Mouse (Mus musculus) 416B (cell line): ENCODE results near the gene Il16.
A peak's percentile ranks its signal among the peaks of the same experiment; 100 is the strongest.
"Not testable (repeated sequence)": the region's sequence is repeated elsewhere in the genome, so short reads cannot be mapped to it uniquely, and the experiment has no call there.

Experiments
- DNase-seq: peaks from one replicate; pipeline ENCODE4 v3.0.0; 2011; ENCODE audit warnings: low read depth

The Il16 gene

DNA sequence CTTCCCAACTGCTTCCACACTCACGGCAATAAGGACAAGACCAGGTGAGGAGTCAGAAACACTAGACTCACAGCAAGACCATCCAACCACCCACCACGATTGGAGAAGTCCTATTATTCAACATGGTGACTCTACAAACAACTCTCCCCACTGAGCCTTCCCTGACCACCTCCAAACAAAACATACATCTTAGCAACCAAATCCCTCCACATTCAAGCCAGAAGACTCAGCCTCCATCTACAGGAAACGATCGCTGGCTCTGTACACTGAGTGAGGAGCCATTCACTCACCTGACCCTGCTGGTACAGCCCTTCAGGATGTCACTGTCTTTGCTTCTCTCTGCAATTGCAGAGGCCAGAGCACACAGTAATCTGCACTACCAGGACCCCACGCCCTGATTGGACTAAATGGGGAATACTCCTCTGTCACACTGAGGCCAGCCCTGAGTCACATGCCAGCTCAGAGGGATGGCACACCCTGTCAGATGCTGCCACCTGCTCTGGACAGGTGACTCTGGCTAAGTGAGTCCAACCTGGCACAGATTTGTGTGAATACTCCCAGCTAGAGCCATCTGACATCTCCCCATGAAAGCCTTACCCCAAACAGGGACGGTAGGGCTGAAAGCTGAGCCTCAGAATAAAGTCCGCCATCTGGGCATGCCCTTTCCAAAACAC is 10.3 kb downstream of the Il16 start:
- no peak for DNase-seq

DNA sequence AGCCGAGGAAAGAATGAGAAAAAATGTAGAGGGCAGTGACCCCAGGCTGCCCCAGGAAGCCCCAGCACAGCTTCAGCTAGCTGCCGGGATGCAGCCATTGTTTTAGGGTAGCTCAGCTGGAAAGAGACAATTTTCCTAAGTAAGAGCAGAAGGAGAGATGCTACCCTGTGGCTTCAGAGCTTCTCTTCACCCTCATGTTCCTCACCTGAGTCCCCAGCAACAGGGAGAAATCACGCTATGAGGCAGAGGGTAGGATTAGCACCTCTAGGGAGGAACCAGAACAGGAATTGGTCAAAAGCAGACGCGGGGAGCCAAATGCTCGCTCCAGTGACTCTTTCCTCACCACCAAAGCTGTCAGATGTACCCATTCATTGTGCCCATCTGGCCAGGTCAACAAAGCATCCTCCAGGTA is 10.8 kb downstream of the Il16 start:
- DNase-seq: no peak

GRCm38 (mm10) chr7:83734246-83734645 is 11.3 kb downstream of the Il16 start:
- no peak for DNase-seq

GRCm38 (mm10) chr7:83732781-83733180 is 12.7 kb downstream of the Il16 start:
- no peak for DNase-seq

- no peak for DNase-seq
Observed at GRCm38 (mm10) chr7:83731961-83732666, 13.4 kb downstream of the Il16 start.

DNA sequence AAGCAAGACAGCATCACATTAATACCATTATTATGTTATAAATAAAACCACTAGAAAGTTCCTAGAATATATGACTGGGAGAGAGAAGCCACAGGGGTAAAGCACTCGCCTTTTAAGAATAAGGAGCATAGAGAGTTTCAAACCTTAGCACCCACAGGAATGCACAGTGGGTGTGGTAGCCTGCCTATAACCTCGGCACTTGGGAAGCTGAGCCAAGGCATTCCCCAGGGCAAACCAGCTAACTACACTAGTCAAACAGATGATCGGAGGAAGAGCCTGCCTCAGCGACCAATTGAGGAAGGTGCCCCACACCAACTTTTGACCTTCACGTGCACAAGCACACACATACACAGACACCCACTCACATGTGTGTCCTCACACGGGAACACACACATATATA is 14.2 kb downstream of the Il16 start:
- no peak for DNase-seq

DNA sequence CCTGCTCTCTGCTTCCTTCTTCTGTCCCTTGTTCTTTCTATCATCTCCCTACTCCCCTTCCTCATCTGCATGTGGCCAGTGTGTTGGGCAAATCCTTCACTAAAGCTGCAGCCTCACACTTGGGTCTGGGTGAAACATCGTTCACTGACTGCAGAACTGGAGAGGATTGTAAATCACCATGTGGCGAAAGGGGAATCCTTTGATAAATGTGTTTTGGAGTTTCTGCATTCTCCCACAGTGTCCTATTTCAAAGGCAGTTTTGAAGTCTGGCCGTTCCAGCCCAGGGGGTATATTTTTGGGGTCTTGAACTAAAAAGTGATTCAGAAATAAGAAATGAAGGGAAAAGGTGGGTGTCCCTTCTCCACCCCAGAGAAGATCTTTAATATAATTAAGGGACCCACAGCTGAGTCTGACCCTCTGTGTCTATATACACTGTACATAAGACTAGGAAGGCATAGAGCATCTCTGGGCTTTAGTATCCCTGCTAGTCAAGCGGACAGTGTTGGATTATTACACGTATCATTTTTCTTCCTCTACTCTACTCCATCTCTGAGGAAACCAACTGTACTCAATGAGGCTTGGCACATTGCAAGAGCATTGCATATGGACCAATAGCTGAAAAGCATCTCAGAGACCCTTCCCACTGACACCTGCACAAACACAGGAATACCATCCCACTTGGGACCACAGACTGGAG is 18.4 kb downstream of the Il16 start:
- no peak for DNase-seq

- no peak for DNase-seq
Observed at GRCm38 (mm10) chr7:83725801-83726200, 19.7 kb downstream of the Il16 start.

- no peak for DNase-seq
Observed at GRCm38 (mm10) chr7:83724541-83724940, 21.0 kb downstream of the Il16 start.

DNA sequence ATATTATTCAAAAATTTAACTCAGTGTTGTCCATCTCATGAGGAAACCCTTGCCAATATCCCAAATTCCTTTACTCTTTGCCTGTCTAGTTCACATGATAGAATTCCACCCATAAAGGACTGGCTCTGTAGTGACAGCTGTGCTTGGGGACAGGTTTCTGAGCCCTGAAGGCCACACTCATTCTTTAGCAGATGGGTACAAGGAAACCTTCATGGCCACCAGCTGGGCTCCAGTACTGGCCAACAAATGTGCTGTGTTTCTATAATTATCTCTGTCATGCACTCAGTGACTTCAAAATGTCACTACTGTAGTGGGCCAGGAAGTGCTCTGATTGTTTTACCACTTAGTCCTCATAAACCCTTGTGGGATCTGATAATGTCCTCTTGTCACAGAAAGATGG is 21.6 kb downstream of the Il16 start:
- no peak for DNase-seq

DNA sequence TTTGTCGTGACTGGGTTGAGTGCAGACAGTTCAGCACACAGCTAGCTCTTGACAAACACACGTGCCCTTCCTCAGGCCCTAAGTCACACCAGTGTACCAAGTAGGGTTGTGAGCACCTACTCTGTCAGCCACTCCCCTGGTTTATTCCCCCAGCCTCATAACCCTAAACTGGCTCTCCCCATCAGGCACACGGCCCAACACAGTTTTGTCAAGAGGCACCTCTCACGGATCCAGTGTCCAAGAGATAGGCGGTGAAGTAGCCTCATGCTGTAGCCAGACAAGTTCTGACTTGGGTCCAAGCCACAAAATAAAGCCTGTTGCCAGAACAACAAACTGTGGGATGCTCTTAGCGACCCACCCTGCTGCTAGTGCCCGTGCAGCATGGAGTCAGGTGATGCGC is 22.3 kb downstream of the Il16 start:
- DNase-seq: no peak

DNA sequence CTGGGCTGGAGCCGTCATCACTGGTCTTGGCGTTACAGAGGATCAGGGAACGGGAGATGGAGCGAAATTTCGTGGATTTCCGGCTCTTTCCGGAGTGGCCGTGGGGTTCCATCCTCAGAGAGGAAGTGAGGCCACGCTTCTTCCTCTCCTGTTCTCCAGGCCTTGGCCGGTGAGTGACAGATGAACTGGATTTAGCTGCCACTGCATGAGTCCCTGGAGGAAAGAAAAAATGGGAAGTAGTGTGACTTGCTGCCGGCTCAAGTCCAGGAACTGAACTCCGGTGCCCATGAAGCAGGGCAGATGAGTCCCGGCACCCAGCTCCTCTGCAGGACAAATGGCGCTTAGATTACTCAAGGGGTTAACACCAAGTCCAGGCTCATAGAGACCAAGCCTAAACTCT is 23.0 kb downstream of the Il16 start:
- DNase-seq: no peak

DNA sequence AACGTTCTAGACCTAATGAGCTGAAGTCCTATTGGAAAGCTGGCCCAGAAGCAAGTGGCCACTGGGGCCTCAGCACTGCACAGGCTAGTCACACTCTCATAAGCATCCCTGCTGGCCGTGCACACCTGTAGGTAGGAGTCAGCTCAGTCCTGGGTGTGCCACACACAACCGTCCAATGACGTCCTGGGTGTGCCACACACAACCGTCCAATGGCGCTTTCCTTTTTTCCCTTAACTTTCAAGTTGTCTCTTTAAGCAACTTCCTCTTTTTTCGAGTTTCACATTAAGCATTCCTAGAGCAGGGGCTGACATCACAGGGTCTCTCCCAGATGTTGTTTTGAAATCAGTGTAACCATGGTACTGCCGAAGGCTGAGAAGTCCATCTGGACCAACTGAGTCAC is 25.3 kb downstream of the Il16 start:
- DNase-seq: peak; percentile 9

DNA sequence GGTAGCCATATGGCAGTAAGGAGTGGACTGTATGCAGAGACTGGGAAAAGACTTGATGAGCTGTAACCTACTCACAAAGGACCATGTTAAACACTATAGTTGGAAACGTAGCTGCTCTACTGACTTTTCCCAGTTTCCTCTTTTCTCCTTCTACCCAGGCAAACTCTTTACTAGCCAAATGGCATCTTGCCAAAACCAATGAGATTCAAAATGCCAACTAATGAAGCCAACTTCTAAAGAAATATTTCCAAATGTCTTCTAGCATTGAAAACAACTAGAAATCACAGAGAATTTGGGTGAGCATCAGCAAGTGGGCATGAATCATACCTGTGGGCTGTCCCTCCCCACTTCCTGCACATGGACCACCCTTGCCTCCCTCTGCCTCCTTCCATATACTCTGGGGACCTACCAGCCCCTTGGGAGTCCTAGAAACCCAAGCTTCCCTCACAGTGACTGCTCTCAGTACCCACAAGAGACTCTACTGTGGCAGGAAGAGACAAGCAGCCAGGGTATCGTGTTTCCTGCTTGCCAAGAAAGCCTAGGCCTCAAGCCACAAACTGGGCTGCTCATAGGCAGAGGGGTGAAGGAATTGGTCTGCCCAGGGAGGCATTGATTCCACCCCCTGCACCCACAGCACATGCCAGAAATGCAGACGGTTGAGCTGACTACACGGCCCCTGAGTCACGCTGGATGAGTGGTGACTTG is 28.4 kb downstream of the Il16 start:
- DNase-seq: peak; percentile 90

DNA sequence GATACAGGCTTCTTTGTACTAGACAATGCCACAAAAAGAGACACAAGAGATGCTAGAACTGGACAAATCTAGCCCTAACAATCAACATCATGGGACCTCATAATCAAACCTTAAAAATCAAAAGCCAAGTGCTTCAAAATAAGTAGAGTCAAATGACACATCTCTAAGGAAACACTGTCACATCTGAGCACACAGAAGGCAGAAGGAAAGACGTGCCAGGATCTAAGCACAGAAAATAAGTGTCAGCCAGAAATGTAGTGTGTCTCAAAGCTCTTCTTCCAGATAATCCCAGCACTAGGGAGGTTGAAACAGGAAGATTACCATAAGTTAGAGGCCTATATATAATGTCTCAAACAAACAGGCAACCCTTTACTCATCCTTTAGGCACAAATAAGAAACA is 31.9 kb downstream of the Il16 start:
- no peak for DNase-seq

- DNase-seq: not testable (repeated sequence)
Observed at GRCm38 (mm10) chr7:83711676-83712259, 33.8 kb downstream of the Il16 start.

DNA sequence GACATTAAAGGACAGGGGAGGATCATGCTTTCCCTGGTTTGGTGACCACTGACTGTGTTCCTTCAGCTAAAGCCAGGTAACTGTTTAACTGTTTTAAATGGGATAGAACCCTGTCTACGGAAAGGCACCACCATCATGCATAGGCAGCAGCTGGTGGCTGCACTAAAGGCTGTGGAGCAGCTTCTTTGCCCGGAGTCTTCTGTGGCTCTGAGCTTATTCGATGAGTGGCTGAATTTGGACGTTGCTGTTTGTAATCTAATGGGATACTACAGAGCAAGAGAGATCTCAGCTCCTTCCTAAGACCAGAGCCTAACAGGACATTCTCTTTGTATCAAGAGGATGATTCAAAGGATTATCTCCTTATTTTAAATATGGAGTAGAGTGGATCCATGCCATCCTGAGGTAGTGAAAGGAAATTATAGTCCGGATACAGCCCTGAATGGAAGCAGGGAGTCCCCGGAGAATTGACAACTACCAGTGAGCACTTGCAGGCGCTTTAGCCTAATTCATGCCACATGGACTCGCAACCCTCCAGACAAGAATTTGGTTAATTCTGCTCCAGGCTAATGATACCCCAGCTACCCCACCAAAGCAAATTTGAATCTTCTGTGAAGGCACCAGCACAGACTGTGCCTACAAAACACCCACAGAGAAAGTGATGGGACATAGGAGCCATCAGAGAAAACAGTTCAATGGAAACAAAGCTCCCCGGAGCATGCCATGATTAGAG is 42.3 kb downstream of the Il16 start:
- DNase-seq: no peak

DNA sequence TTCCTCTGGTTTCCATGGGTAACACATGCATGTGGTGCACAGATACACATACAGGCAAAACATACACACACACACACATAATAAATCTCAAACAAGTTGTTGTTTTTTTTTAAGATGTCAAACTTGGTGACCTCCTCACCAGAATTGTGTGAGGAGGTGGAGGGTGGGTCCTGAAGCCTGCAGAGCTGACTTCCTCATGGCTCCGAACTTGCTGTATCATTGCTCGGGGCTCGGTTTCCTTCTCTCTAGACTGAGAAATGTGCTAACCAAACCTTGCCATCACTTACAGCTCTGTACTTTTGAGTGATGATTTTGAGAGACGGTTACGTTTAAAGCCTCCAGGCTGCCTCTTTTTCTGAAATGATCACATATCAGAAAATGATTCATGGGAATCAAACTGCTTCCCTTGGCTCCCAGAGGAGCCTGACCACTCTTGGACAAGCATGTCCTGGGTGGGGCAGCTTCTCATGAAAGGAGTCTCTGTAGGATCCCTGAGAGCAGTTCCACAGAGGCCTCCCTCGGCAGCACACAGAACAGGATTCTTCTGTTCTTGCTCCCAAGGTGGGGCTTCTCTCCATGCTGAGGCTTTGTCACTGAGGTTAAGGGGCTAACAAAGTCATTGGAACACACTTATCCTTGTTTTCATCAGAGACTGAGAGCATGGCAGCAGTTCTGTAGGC is 46.3 kb downstream of the Il16 start:
- DNase-seq: peak; percentile 12

GRCm38 (mm10) chr7:83695449-83696212 is 49.9 kb downstream of the Il16 start:
- peak; percentile 37 for DNase-seq

GRCm38 (mm10) chr7:83682640-83683274 is 62.8 kb downstream of the Il16 start:
- no peak for DNase-seq
